Mouse (Mus musculus) limb, embryonic 11.5 days (tissue): Measurements from ENCODE around the gene Ctdnep1. TPM values are rescaled to one million over a fixed set of nuclear protein-coding genes. Genes with fewer than 3 reads are reported as not detected.

Experiments
- ATAC-seq: fragments of 200-750 bp; cut with Nextera tagmentation; 2 replicates; pipeline ENCODE4 v1.8.0; 2017; ENCODE audit warnings: low read depth; ENCODE audit not compliant: insufficient number of reproducible peaks, low FRiP score, low TSS enrichment
- DNase-seq: peaks from one replicate; pipeline ENCODE4 v3.0.0-alpha.2; 2015; ENCODE audit warnings: low spot score
- H3K27ac ChIP-seq: fragments of 300-500 bp; sonication (generic); replicated peaks from 2 replicates; pipeline ENCODE4 v1.5.1; 2014; ENCODE audit warnings: low read depth, mild to moderate bottlenecking, low read length
- H3K27me3 ChIP-seq: fragments of 300-500 bp; sonication (generic); 2 replicates; pipeline ENCODE4 v1.6.1; 2014; ENCODE audit warnings: mild to moderate bottlenecking, low read length, mixed read lengths; ENCODE audit not compliant: control insufficient read depth, insufficient read depth
- H3K36me3 ChIP-seq: fragments of 300-500 bp; sonication (generic); 2 replicates; pipeline ENCODE4 v1.6.1; 2014; ENCODE audit warnings: mild to moderate bottlenecking, low read length, moderate library complexity, mixed read lengths; ENCODE audit not compliant: control insufficient read depth, insufficient read depth
- H3K4me1 ChIP-seq: fragments of 300-500 bp; sonication (generic); 2 replicates; pipeline ENCODE4 v1.6.1; 2014; ENCODE audit warnings: low read length, mixed read lengths; ENCODE audit not compliant: control insufficient read depth, insufficient read depth
- H3K4me2 ChIP-seq: fragments of 300-500 bp; sonication (generic); 2 replicates; pipeline ENCODE4 v1.6.1; 2014; ENCODE audit warnings: low read depth, mild to moderate bottlenecking, moderate library complexity; ENCODE audit not compliant: severe bottlenecking
- H3K4me3 ChIP-seq: fragments of 300-500 bp; sonication (generic); 2 replicates; pipeline ENCODE4 v1.5.1; 2014; ENCODE audit warnings: low read depth, low read length
- H3K9ac ChIP-seq: fragments of 300-500 bp; sonication (generic); 2 replicates; pipeline ENCODE4 v1.6.1; 2014; ENCODE audit warnings: mild to moderate bottlenecking, low read length
- H3K9me3 ChIP-seq: fragments of 300-500 bp; sonication (generic); 2 replicates; pipeline ENCODE4 v1.6.1; 2016; ENCODE audit warnings: low read length; ENCODE audit not compliant: control insufficient read depth
- WGBS: fragments of 180-500 bp; shearing (Covaris S2); extraction: QIAGEN DNeasy Blood & Tissue Kit; methylation state at CpG from one replicate; pipeline ENCODE4 v1.1.7; 2014; 5-methylcytosine and 5-hydroxymethylcytosine counted together
- polyA plus RNA-seq: library from polyadenylated mRNA; unstranded; fragments of >200 nt; fragmentation: Nextera tagmentation; extraction: Ambion mirVana; gene quantifications from 2 replicates; pipeline ENCODE4 v1.2.1, GENCODE M21; 2014

Gene Ctdnep1
- polyA plus RNA-seq, 1 experiment from 2014 or later = 27.6 TPM

- DNase-seq (no peak), ATAC-seq (no peak)
- Histone ChIP-seq H3K9ac (peak overlapping the region; percentile 57), H3K4me3 (peak overlapping the region; percentile 24), H3K4me1 (no peaks in the 10 kb centered on the region; the same call in 1 of the 2 replicates), H3K4me2 (peak overlapping the region; percentile 56), H3K27ac (no peak overlapping the region), H3K27me3 (peaks cover 50% of the 10 kb centered on the region), H3K9me3 (no peaks in the 10 kb centered on the region), H3K36me3 (peaks cover 6% of the 10 kb centered on the region; the same call in 1 of the 2 replicates)
- 40% methylated on average over 17 of the region's 17 CpGs for WGBS
Measured at GRCm38 (mm10) chr11:69966860-69967517, 14.0 kb upstream of the Ctdnep1 start.

- Histone ChIP-seq H3K27ac (no peak overlapping the region), H3K36me3 (peaks cover 8% of the 10 kb centered on the region; the same call in 1 of the 2 replicates), H3K9ac (no peak overlapping the region), H3K4me2 (no peak overlapping the region), H3K4me3 (no peak overlapping the region), H3K9me3 (no peaks in the 10 kb centered on the region), H3K4me1 (no peaks in the 10 kb centered on the region; the same call in 1 of the 2 replicates), H3K27me3 (peaks cover 39% of the 10 kb centered on the region)
- DNase-seq (no peak), ATAC-seq (no peak)
- WGBS = 83% methylated on average over 4 of the region's 4 CpGs
Measured at GRCm38 (mm10) chr11:69968793-69969192, 12.2 kb upstream of the Ctdnep1 start.

DNA sequence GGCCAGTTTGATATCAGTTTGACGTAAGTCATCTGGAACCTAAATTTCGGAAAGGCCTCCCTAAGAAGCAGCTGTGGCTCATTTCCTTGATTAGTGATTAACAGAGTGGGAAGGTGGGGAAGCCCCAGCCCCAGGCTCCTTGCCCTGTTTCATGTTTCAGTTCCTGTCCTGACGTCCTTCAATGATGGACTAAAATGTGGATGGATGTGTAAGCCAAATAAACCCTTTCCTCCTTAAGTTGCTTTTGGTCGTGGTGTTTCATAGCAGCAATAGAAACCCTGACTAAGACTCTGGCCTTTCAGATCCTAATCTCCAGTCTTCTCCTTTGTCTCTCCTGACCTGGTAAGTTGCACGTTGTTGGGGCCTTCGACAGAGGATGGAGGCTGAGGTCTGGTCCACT, 10.7 kb upstream of the Ctdnep1 start:
- Histone ChIP-seq H3K27ac (no peak overlapping the region), H3K9me3 (no peaks in the 10 kb centered on the region), H3K4me1 (no peaks in the 10 kb centered on the region; the same call in 1 of the 2 replicates), H3K4me2 (no peak overlapping the region), H3K9ac (no peak overlapping the region; the same call in 1 of the 2 replicates), H3K27me3 (peaks cover 27% of the 10 kb centered on the region), H3K36me3 (peaks cover 11% of the 10 kb centered on the region; the same call in 1 of the 2 replicates), H3K4me3 (no peak overlapping the region; the same call in 1 of the 2 replicates)
- WGBS = 79% methylated on average over 6 of the region's 6 CpGs
- ATAC-seq (no peak), DNase-seq (no peak)

- no peak for ATAC-seq
- Histone ChIP-seq H3K9ac (no peak overlapping the region), H3K27me3 (peaks cover 21% of the 10 kb centered on the region), H3K4me3 (no peak overlapping the region), H3K36me3 (peaks cover 11% of the 10 kb centered on the region; the same call in 1 of the 2 replicates), H3K27ac (no peak overlapping the region), H3K9me3 (no peaks in the 10 kb centered on the region), H3K4me2 (no peak overlapping the region), H3K4me1 (no peaks in the 10 kb centered on the region; the same call in 1 of the 2 replicates)
- 89% methylated on average over 3 of the region's 3 CpGs for WGBS
- DNase-seq = no peak
Measured at GRCm38 (mm10) chr11:69970775-69971174, 10.2 kb upstream of the Ctdnep1 start.

- Histone ChIP-seq H3K36me3 (peaks cover 9% of the 10 kb centered on the region; the same call in 1 of the 2 replicates), H3K4me3 (no peak overlapping the region)
- WGBS = 95% methylated on average over 2 of the region's 2 CpGs
Measured at GRCm38 (mm10) chr11:69974907-69975306, 6.0 kb upstream of the Ctdnep1 start.

DNA sequence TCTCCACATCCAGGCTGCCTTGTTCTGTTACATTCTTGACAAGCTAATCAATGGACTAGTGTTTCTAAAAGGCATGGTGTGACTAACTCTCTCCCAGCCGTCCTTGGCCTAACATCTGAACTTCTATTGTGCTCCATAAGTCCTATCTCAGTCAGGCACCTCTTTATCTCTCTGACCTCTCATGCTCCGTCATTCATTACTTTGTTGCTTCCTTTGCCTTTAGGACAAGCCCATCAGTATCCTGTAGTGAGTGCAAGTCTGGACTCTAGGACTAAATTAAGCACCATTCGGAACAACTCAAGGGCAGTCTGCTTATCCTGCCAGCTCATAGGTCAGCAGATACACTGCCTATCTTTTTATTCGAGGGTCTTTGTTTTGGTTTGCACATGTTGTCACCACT, 4.7 kb upstream of the Ctdnep1 start:
- H3K27ac ChIP-seq = no peak overlapping the region
- H3K4me1 ChIP-seq = no peaks in the 10 kb centered on the region
- peaks cover 7% of the 10 kb centered on the region; the same call in 1 of the 2 replicates for H3K36me3 ChIP-seq
- no peak overlapping the region for H3K9ac ChIP-seq
- H3K27me3 ChIP-seq = no peaks in the 10 kb centered on the region
- ATAC-seq (no peak), DNase-seq (no peak)
- WGBS = 90% methylated on average over 4 of the region's 4 CpGs
- no peak overlapping the region for H3K4me2 ChIP-seq
- H3K4me3 ChIP-seq = no peak overlapping the region
- no peaks in the 10 kb centered on the region for H3K9me3 ChIP-seq

More at GRCm38 (mm10) chr11:69974907-69975306, 6.0 kb upstream of the Ctdnep1 start:
- H3K9ac ChIP-seq = no peak overlapping the region
- ATAC-seq (no peak), DNase-seq (no peak)
- no peak overlapping the region for H3K4me2 ChIP-seq
- no peak overlapping the region for H3K27ac ChIP-seq
- no peaks in the 10 kb centered on the region for H3K4me1 ChIP-seq
- H3K9me3 ChIP-seq = no peaks in the 10 kb centered on the region
- H3K27me3 ChIP-seq = no peaks in the 10 kb centered on the region

DNA sequence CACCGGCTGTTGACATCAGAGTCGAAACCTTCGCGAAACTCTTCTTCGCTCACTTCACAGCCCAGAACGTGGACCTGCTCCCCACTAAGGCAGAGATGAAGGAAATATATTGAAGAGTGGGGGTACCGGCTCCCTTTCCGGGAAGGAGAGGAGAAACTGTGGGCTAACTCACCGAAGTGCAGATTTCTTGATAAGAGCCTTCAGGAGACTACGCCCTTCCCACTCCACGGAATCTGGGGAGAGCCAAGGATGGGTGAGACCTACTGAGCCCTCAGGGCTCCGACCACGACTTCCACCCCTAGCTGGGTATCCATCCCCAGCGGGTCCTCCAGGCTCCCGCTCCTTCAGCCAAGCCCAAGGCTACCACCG, 1.1 kb upstream of the Ctdnep1 start:
- H3K36me3 ChIP-seq = peaks cover 8% of the 10 kb centered on the region

DNA sequence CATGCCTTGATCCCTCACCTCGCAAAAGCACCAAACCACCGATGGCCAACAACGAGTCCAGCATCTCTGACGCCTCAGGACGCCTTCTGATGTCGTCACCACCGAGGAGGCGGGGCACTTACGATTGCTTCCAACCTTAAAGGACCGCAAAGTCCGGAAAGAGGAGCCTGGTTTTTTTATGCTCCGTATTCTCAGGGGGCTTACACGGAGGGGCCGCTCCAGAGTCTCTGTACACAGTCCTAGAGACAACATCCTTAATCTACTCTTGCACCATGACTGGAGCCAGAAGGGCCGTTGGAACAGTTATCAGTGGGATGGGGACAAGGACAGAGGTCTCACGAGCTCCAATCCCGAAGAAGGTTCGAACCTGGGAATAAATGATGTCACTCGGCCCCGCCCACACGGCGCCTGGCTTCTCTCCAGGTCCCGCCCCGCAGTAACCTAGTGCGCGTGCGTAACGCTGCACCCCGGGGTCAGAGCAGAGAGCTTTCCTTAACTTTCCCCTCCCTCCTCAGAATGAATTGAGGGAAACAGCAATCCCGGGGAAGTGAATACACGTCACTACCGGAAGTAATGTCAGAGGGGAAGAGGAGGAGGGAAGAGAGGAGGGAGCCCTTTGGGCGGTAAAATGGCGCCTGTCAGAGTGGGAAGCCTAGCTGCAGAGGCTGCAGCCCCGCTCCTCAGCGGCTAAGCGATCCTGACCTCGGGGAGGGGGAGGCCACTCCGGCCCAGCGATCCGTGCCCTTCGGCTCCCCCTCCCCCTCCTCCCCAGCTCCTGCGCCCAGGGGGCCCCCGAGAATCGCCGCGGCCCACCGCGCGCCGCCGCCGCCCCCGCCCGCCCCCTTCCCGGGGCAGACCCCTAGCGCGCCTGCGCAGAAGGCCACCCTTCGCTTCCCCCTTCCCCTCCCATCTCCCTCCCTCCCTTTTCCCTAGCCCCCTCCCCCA, 488 bp upstream of the Ctdnep1 start:
- WGBS = under 1% methylated on average over 44 of the region's 60 CpGs
- H3K27ac ChIP-seq = peak overlapping the region; percentile 98
- peak overlapping the region; percentile 87 for H3K4me2 ChIP-seq
- no peaks in the 10 kb centered on the region for H3K27me3 ChIP-seq
- peaks cover 10% of the 10 kb centered on the region for H3K36me3 ChIP-seq
- ATAC-seq = peak; percentile 95
- DNase-seq = peak; percentile 99
- H3K4me3 ChIP-seq = peak overlapping the region; percentile 99
- H3K9ac ChIP-seq = peak overlapping the region; percentile 96
- H3K4me1 ChIP-seq = peaks cover 13% of the 10 kb centered on the region; the same call in 1 of the 2 replicates
- H3K9me3 ChIP-seq = no peaks in the 10 kb centered on the region

More for the DNA sequence above, 1.1 kb upstream of the Ctdnep1 start:
- Histone ChIP-seq H3K4me1 (peaks cover 13% of the 10 kb centered on the region; the same call in 1 of the 2 replicates), H3K9me3 (no peaks in the 10 kb centered on the region), H3K4me3 (peak overlapping the region; percentile 99), H3K4me2 (peak overlapping the region; percentile 87), H3K27ac (peak overlapping the region; percentile 98), H3K27me3 (no peaks in the 10 kb centered on the region), H3K9ac (peak overlapping the region; percentile 60)
- DNase-seq (no peak), ATAC-seq (no peak)
- WGBS = 3% methylated on average over 16 of the region's 16 CpGs
